Mouse (Mus musculus) spleen, adult 2 months (tissue): ENCODE data around the gene Tsc22d1.

Source experiments
- CTCF ChIP-seq: fragments of 200-500 bp; IDR thresholded peaks from 2 replicates; pipeline ENCODE4 v1.5.1; 2011; ENCODE audit warnings: mild to moderate bottlenecking, inconsistent platforms; ENCODE audit not compliant: insufficient read depth, insufficient read length, insufficient replicate concordance; ENCODE audit errors: extremely low read depth
- POLR2A ChIP-seq: fragments of 200-500 bp; IDR thresholded peaks from 2 replicates; pipeline ENCODE4 v1.6.1; 2011; ENCODE audit warnings: low read depth, low read length, inconsistent platforms

DNA sequence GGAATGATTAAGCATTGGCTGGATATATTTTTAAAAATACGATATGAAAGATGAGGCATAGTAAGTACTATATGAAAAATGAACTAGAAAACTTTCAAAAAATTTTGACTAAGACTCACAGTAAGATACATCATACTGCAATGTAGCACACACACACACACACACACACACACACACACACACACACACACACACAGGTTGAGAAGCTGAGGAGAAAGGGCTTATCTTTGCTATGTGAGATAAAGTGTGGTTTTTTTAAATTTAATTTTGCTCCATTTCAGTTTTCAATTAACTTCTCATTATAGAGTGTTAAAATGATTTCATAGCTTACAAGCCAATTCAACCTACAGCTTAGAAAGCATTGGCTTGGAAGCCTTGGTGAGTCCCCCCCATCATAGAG, 108.6 kb downstream of the Tsc22d1 start:
- TF ChIP-seq POLR2A (no peak), CTCF (no peak)
